Mouse (Mus musculus) kidney, postnatal 4 days (tissue): ENCODE data around the gene Stab2.

Experiments
- DNase-seq, 2 experiments: peaks; one replicate each; pipeline ENCODE4 v3.0.0; 2021; ENCODE audit warnings: mixed read lengths in 2 of 2

Gene Stab2

GRCm38 (mm10) chr10:86989838-86990237 is 18.0 kb downstream of the Stab2 start:
- DNase-seq = no peak

GRCm38 (mm10) chr10:86976001-86976726 is 31.7 kb downstream of the Stab2 start:
- peak; percentile 70 to 78 for DNase-seq

- no peak for DNase-seq
Observed at GRCm38 (mm10) chr10:86973276-86973675, 34.5 kb downstream of the Stab2 start.

- DNase-seq = peak in 1 of 2 experiments; percentile 4
Observed at GRCm38 (mm10) chr10:86972503-86972826, 35.4 kb downstream of the Stab2 start.

- peak; percentile 69 to 75 for DNase-seq
Observed at GRCm38 (mm10) chr10:86971680-86972502, 35.9 kb downstream of the Stab2 start.

GRCm38 (mm10) chr10:86969346-86969745 is 38.5 kb downstream of the Stab2 start:
- DNase-seq = no peak

GRCm38 (mm10) chr10:86961542-86962466 is 46.0 kb downstream of the Stab2 start:
- DNase-seq = no peak

- DNase-seq = no peak
Observed at GRCm38 (mm10) chr10:86955299-86955698, 52.5 kb downstream of the Stab2 start.

- DNase-seq = no peak
Observed at GRCm38 (mm10) chr10:86952696-86953095, 55.1 kb downstream of the Stab2 start.

- no peak for DNase-seq
Observed at GRCm38 (mm10) chr10:86950806-86951205, 57.0 kb downstream of the Stab2 start.

GRCm38 (mm10) chr10:86949886-86950285 is 57.9 kb downstream of the Stab2 start:
- DNase-seq = no peak

GRCm38 (mm10) chr10:86947541-86947940 is 60.3 kb downstream of the Stab2 start:
- no peak for DNase-seq

- DNase-seq = no peak
Observed at GRCm38 (mm10) chr10:86940591-86940990, 67.2 kb downstream of the Stab2 start.

GRCm38 (mm10) chr10:86934376-86934775 is 73.4 kb downstream of the Stab2 start:
- no peak for DNase-seq

GRCm38 (mm10) chr10:86933906-86934305 is 73.9 kb downstream of the Stab2 start:
- no peak for DNase-seq

- DNase-seq = peak; percentile 65 to 78
Observed at GRCm38 (mm10) chr10:86933180-86933695, 74.6 kb downstream of the Stab2 start.

GRCm38 (mm10) chr10:86923602-86924001 is 84.2 kb downstream of the Stab2 start:
- no peak for DNase-seq

- DNase-seq = no peak
Observed at GRCm38 (mm10) chr10:86915595-86915994, 92.2 kb downstream of the Stab2 start.

- no peak for DNase-seq
Observed at GRCm38 (mm10) chr10:86908562-86908961, 99.3 kb downstream of the Stab2 start.

- no peak for DNase-seq
Observed at GRCm38 (mm10) chr10:86907043-86907442, 100.8 kb downstream of the Stab2 start.

- DNase-seq = no peak
Observed at GRCm38 (mm10) chr10:86895531-86895930, 112.3 kb downstream of the Stab2 start.

- DNase-seq = no peak
Observed at GRCm38 (mm10) chr10:86891066-86891465, 116.8 kb downstream of the Stab2 start.
